Mouse (Mus musculus) heart, postnatal 14 days (tissue): Measurements from ENCODE around the gene H1fx. TPM values are rescaled to one million over a fixed set of nuclear protein-coding genes. Genes with fewer than 3 reads are reported as not detected.
A peak's percentile ranks its signal among the peaks of the same experiment; 100 is the strongest.
"Not testable (repeated sequence)": the region's sequence is repeated elsewhere in the genome, so short reads cannot be mapped to it uniquely, and the experiment has no call there.

Source experiments
- DNase-seq, 2 experiments: peaks; one replicate each; pipeline ENCODE4 v3.0.0; 2021 to 2022
- intact Hi-C: fragments of 180-260 bp; cut with DNase I; formaldehyde crosslinking; loops from one replicate; pipeline ENCODE4 v1.15.1; 2025
- microRNA-seq, 2 experiments: library from miRNA; unstranded; fragments of <30 nt; microRNA quantifications; one replicate each; pipeline ENCODE4 v1.2.0; 2021 to 2022
- total RNA-seq, 2 experiments: library from RNA; stranded (reverse); gene quantifications; 2 replicates each; pipeline ENCODE4 v1.2.3; 2021

Gene H1fx
- total RNA-seq, 2 experiments from 2014 or later, result 6.5 to 7.1 TPM

- DNase-seq, result no peak
- intact Hi-C loops, result no loop called here
Observed at GRCm38 (mm10) chr6:87991216-87991615, 9.8 kb upstream of the H1fx start.

- DNase-seq, result no peak
- intact Hi-C loops, result loop anchor here (5.0 kb wide), 1 partner anchor 70 kb away; the partner anchor contains the start of gene Hmces
Observed at GRCm38 (mm10) chr6:87982506-87982905, 1.1 kb upstream of the H1fx start.

- DNase-seq, result peak; percentile 42
- intact Hi-C loops, result loop anchor here (5.0 kb wide), 1 partner anchor 69 kb away; the partner anchor contains the start of gene Hmces
Observed at GRCm38 (mm10) chr6:87981030-87981485, 379 bp downstream of the H1fx start.

- intact Hi-C loops, result loop anchor here (5.0 kb wide), 1 partner anchor 68 kb away; the partner anchor contains the start of gene Hmces
- DNase-seq, result peak; percentile 54 to 73
Observed at GRCm38 (mm10) chr6:87980374-87981029, 935 bp downstream of the H1fx start.

- intact Hi-C loops, result loop anchor here (5.0 kb wide), 1 partner anchor 67 kb away; the partner anchor contains the start of gene Hmces
- no peak for DNase-seq
Observed at GRCm38 (mm10) chr6:87979728-87980127, 1.7 kb downstream of the H1fx start.

- no peak for DNase-seq
- intact Hi-C loops, result no loop called here
Observed at GRCm38 (mm10) chr6:87970041-87970440, 11.4 kb downstream of the H1fx start.

- intact Hi-C loops, DNase-seq: not testable (repeated sequence)
Observed at GRCm38 (mm10) chr6:87962457-87962856, 19.0 kb downstream of the H1fx start.

- intact Hi-C loops, result no loop called here
- DNase-seq, result no peak
Observed at GRCm38 (mm10) chr6:87942179-87942578, 39.3 kb downstream of the H1fx start.

- intact Hi-C loops, result no loop called here
- DNase-seq, result no peak
Observed at GRCm38 (mm10) chr6:87938941-87939340, 42.5 kb downstream of the H1fx start.

GRCm38 (mm10) chr6:87937178-87937788 is 44.2 kb downstream of the H1fx start:
- intact Hi-C loops, result no loop called here
- DNase-seq, result peak; percentile 13 to 46

- intact Hi-C loops, result no loop called here
Observed at GRCm38 (mm10) chr6:87935037-87935436, 46.4 kb downstream of the H1fx start.

More at GRCm38 (mm10) chr6:87935037-87935436, 46.4 kb downstream of the H1fx start:
- DNase-seq, result peak in 1 of 2 experiments; percentile 7

Small RNA genes lying within 50 kb of the gene (microRNA-seq; reads per million reads assigned to microRNA genes)
- 0.97 to 1.6 reads per million in 2 experiments for gene Gm47286

Other genes starting within 250 kb of the H1fx start
- gene Gp9, start 203.6 kb downstream of the H1fx start, total RNA-seq, result 1 to 10 TPM in 1 of 2 experiments, under 1 TPM in 1; 0.33 to 1.0 TPM
- gene Rab43, start 169.5 kb downstream of the H1fx start, total RNA-seq, result 10 to 100 TPM; 16.7 to 17.4 TPM
- gene Gm45140, start 145.8 kb downstream of the H1fx start, total RNA-seq, result 1 to 10 TPM in 1 of 2 experiments, under 1 TPM in 1; 0.55 to 1.5 TPM
- gene Isy1, start 142.8 kb downstream of the H1fx start, total RNA-seq, result 10 to 100 TPM; 17.8 TPM
- 100 to 1,000 TPM; 279 to 283 TPM for gene Cnbp, start 130.5 kb downstream of the H1fx start, total RNA-seq
- 10 to 100 TPM; 50.4 to 55.7 TPM for gene Copg1, start 93.8 kb downstream of the H1fx start, total RNA-seq
- gene Hmces, start 67.7 kb downstream of the H1fx start, total RNA-seq, result 10 to 100 TPM; 12.0 to 12.2 TPM
- 100 to 1,000 TPM; 265 to 272 TPM for gene Rab7, start 63.6 kb upstream of the H1fx start, total RNA-seq
- gene Rpn1, start 102.8 kb upstream of the H1fx start, total RNA-seq, result 100 to 1,000 TPM in 1 of 2 experiments, 10 to 100 TPM in 1; 99.5 to 107 TPM
- gene Gata2, start 212.3 kb upstream of the H1fx start, total RNA-seq, result 10 to 100 TPM; 21.4 to 23.7 TPM
- not detected for gene Dnajb8, start 240.6 kb upstream of the H1fx start, total RNA-seq